Mouse (Mus musculus) right cerebral cortex, postnatal 25 days (tissue): ENCODE results near the gene Nkain4.

Source experiments
- DNase-seq: peaks from one replicate; pipeline ENCODE4 v3.0.0; 2022

Gene Nkain4

GRCm38 (mm10) chr2:180949947-180950346 is 4.6 kb downstream of the Nkain4 start:
- DNase-seq = no peak

- DNase-seq = no peak
Measured at GRCm38 (mm10) chr2:180941869-180942268, 12.6 kb downstream of the Nkain4 start.

GRCm38 (mm10) chr2:180940187-180940586 is 14.3 kb downstream of the Nkain4 start:
- no peak for DNase-seq

GRCm38 (mm10) chr2:180932418-180932817 is 22.1 kb downstream of the Nkain4 start:
- DNase-seq = no peak

- no peak for DNase-seq
Measured at GRCm38 (mm10) chr2:180928723-180929122, 25.8 kb downstream of the Nkain4 start, which contains the start of gene Birc7. Gene Birc7 (plus strand): TSS chr2:180929023.

GRCm38 (mm10) chr2:180925176-180925575 is 29.3 kb downstream of the Nkain4 start:
- DNase-seq = peak; percentile 44

- DNase-seq = no peak
Measured at GRCm38 (mm10) chr2:180922739-180923138, 31.8 kb downstream of the Nkain4 start.

GRCm38 (mm10) chr2:180920810-180921400 is 33.6 kb downstream of the Nkain4 start, which contains the start of gene Ythdf1:
Gene Ythdf1 (minus strand): TSS chr2:180920949.
- peak; percentile 99 for DNase-seq

- no peak for DNase-seq
Measured at GRCm38 (mm10) chr2:180919913-180920809, 34.3 kb downstream of the Nkain4 start.

- no peak for DNase-seq
Measured at GRCm38 (mm10) chr2:180915886-180916433, 38.5 kb downstream of the Nkain4 start.

- no peak for DNase-seq
Measured at GRCm38 (mm10) chr2:180910928-180911327, 43.6 kb downstream of the Nkain4 start.

- DNase-seq = no peak
Measured at GRCm38 (mm10) chr2:180905556-180906221, 48.8 kb downstream of the Nkain4 start.

- no peak for DNase-seq
Measured at GRCm38 (mm10) chr2:180904435-180905208, 49.9 kb downstream of the Nkain4 start.

GRCm38 (mm10) chr2:180902086-180902485 is 52.4 kb downstream of the Nkain4 start:
- DNase-seq = no peak

GRCm38 (mm10) chr2:180897857-180898256 is 56.6 kb downstream of the Nkain4 start:
- DNase-seq = peak; percentile 30

GRCm38 (mm10) chr2:180896819-180897625 is 57.5 kb downstream of the Nkain4 start:
- DNase-seq = peak; percentile 50

GRCm38 (mm10) chr2:180895837-180896525 is 58.5 kb downstream of the Nkain4 start:
- DNase-seq = peak; percentile 47

GRCm38 (mm10) chr2:180895321-180895720 is 59.2 kb downstream of the Nkain4 start:
- DNase-seq = peak; percentile 27

- DNase-seq = peak; percentile 92
Measured at GRCm38 (mm10) chr2:180894734-180895133, 59.8 kb downstream of the Nkain4 start.

- DNase-seq = peak; percentile 62
Measured at GRCm38 (mm10) chr2:180894029-180894623, 60.4 kb downstream of the Nkain4 start.
